Mouse (Mus musculus) hindbrain, postnatal 0 days (tissue): ENCODE data around the gene Gm40193. TPM values are rescaled to one million over a fixed set of nuclear protein-coding genes. Genes with fewer than 3 reads are reported as not detected.

Source experiments
- ATAC-seq: fragments of 200-750 bp; cut with Nextera tagmentation; 2 replicates; pipeline ENCODE4 v1.8.0; 2017; ENCODE audit warnings: mild to moderate bottlenecking, moderate TSS enrichment, moderate library complexity
- DNase-seq: peaks from one replicate; pipeline ENCODE4 v3.0.0-alpha.2; 2015; ENCODE audit warnings: low spot score
- H3K27ac ChIP-seq: fragments of 300-500 bp; sonication (generic); 2 replicates; pipeline ENCODE4 v1.5.1; 2014; ENCODE audit warnings: mild to moderate bottlenecking
- H3K27me3 ChIP-seq: fragments of 300-500 bp; sonication (generic); 2 replicates; pipeline ENCODE4 v1.6.1; 2014; ENCODE audit warnings: low read length, mixed read lengths; ENCODE audit not compliant: insufficient read depth
- H3K36me3 ChIP-seq: fragments of 300-500 bp; sonication (generic); 2 replicates; pipeline ENCODE4 v1.6.1; 2014; ENCODE audit warnings: low read length, mixed read lengths; ENCODE audit not compliant: insufficient read depth
- H3K4me1 ChIP-seq: fragments of 300-500 bp; sonication (generic); 2 replicates; pipeline ENCODE4 v1.6.1; 2014; ENCODE audit warnings: antibody characterized with exemption, low read length, mixed read lengths; ENCODE audit not compliant: insufficient read depth
- H3K4me2 ChIP-seq: fragments of 300-500 bp; sonication (generic); 2 replicates; pipeline ENCODE4 v1.6.1; 2014; ENCODE audit warnings: low read depth, mild to moderate bottlenecking, low read length, moderate library complexity, mixed read lengths
- H3K4me3 ChIP-seq: fragments of 300-500 bp; sonication (generic); 2 replicates; pipeline ENCODE4 v1.5.1; 2014; ENCODE audit warnings: low read length
- H3K9ac ChIP-seq: fragments of 300-500 bp; sonication (generic); replicated peaks from 2 replicates; pipeline ENCODE4 v1.6.1; 2014; ENCODE audit warnings: mild to moderate bottlenecking, low read length, moderate library complexity, mixed read lengths
- H3K9me3 ChIP-seq: fragments of 300-500 bp; sonication (generic); 2 replicates; pipeline ENCODE4 v1.6.1; 2016; ENCODE audit warnings: low read length, mixed read lengths
- CTCF ChIP-seq: IDR thresholded peaks from 2 replicates; pipeline ENCODE4 v1.5.1; 2016; ENCODE audit warnings: antibody characterized with exemption, control low read depth, low read depth
- WGBS: fragments of 180-500 bp; shearing (Covaris S2); extraction: QIAGEN DNeasy Blood & Tissue Kit; methylation state at CpG from one replicate; pipeline ENCODE4 v1.1.7; 2014; 5-methylcytosine and 5-hydroxymethylcytosine counted together
- polyA plus RNA-seq: library from polyadenylated mRNA; unstranded; fragments of >200 nt; fragmentation: Nextera tagmentation; extraction: Ambion mirVana; gene quantifications from 2 replicates; pipeline ENCODE4 v1.2.1, GENCODE M21; 2015
- total RNA-seq: library from RNA; depleted of rRNA; stranded (reverse); fragments of >200 nt; gene quantifications from 2 replicates; pipeline ENCODE4 v1.2.3, GENCODE M21; 2014

Gm40193 gene
- total and polyA plus RNA-seq, 2 experiments from 2014 or later = not detected

GRCm38 (mm10) chr11:70511825-70512224, 20.9 kb downstream of the Gm40193 start:
- Histone ChIP-seq H3K27me3 (no peaks in the 10 kb centered on the region), H3K27ac (no peak overlapping the region), H3K36me3 (no peaks in the 10 kb centered on the region), H3K9me3 (no peaks in the 10 kb centered on the region), H3K9ac (no peak overlapping the region), H3K4me2 (no peak overlapping the region), H3K4me1 (0 out of 2 replicates have a peak, but pooled peaks cover 6% of the 10 kb centered on the region), H3K4me3 (no peak overlapping the region)
- WGBS = 88% methylated on average over 7 of the region's 7 CpGs
- ATAC-seq (no peak), DNase-seq (no peak)
- TF ChIP-seq CTCF = no peak

DNA sequence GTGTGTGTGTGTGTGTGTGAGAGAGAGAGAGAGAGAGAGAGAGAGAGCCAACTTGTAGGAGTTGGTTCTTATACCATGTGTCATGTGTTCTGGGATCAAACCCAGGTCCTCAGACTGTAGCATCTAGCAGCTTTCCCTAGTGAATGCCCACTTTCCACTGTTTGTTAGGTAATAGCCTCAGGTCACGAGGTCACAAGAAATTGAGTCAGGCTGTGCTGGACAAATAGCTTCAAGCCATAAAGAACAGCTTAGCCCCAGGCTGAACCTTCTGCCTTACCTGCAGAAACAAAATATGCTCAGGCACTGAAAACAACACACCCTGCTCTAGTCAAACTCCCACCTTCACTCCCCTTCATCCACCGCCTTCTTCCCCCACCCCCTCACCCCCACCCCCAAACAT, 21.5 kb downstream of the Gm40193 start:
- WGBS = 73% methylated on average over 2 of the region's 2 CpGs
- Histone ChIP-seq H3K27ac (no peak overlapping the region), H3K9me3 (no peaks in the 10 kb centered on the region), H3K4me1 (0 out of 2 replicates have a peak, but pooled peaks cover 6% of the 10 kb centered on the region), H3K9ac (no peak overlapping the region), H3K4me3 (no peak overlapping the region), H3K36me3 (no peaks in the 10 kb centered on the region), H3K27me3 (no peaks in the 10 kb centered on the region), H3K4me2 (no peak overlapping the region)
- TF ChIP-seq CTCF = no peak
- ATAC-seq = no peak
- DNase-seq = no peak

GRCm38 (mm10) chr11:70509753-70510564, 22.8 kb downstream of the Gm40193 start:
- 0 out of 2 replicates have a peak overlapping the region, but pooled peaks have one; percentile 9 for H3K9ac ChIP-seq

DNA sequence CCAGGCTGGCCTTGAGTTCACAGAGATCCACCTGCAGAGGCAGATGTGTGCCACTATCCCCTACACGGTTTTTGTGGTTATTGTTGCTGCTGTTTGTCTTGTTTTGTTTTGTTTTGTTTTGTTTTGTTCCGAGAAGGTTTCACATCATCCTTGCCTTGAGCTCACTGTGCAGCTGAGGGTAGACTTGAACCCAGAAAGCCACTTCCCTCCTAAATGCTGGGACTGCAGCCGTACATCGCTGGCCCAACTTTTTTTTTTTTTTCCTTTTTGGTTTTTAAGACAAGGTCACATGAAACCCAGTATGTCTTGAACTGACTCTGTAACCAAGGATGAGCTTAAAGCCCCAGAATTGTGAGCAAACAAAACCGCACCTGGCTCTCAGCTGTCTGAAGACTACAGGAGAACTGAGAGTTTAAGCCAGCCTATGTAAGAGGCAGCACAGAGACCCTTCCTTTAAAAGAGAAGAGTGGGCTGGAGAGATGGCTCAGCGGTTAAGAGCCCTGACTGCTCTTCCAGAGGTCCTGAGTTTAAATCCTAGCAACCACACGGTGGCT, 25.7 kb downstream of the Gm40193 start:
- ATAC-seq = no peak

More at GRCm38 (mm10) chr11:70509753-70510564, 22.8 kb downstream of the Gm40193 start:
- H3K27me3 ChIP-seq = no peaks in the 10 kb centered on the region
- WGBS = 5% methylated on average over 18 of the region's 19 CpGs
- ATAC-seq (peak; percentile 88), DNase-seq (peak; percentile 79)
- no peaks in the 10 kb centered on the region for H3K36me3 ChIP-seq
- no peaks in the 10 kb centered on the region for H3K9me3 ChIP-seq
- no peak overlapping the region; the same call in 1 of the 2 replicates for H3K27ac ChIP-seq
- H3K4me2 ChIP-seq = peak overlapping the region; percentile 46
- peak; percentile 73 for TF ChIP-seq CTCF
- H3K4me1 ChIP-seq = 0 out of 2 replicates have a peak, but pooled peaks cover 6% of the 10 kb centered on the region
- peak overlapping the region; percentile 13 for H3K4me3 ChIP-seq

DNA sequence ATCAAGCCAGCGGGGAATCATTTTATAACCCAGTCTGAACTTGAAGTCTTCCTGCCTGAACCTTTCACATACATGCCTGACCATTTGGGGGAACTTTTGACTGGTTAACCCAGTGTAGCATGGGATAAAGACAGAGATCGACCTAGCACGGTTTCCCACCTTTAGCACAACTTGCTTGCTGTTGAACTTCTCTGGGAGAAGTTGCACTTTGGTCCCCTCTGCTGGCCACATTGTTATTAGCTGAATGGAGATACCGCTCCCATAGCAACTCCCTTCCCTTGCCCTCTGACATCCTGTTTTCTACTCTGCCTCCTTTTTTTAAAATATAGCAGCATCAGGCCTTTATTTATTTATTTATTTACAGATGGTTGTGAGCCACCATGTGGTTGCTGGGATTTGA, 26.4 kb downstream of the Gm40193 start:
- ATAC-seq = no peak
- DNase-seq = peak; percentile 70
- Histone ChIP-seq H3K4me1 (0 out of 2 replicates have a peak, but pooled peaks cover 6% of the 10 kb centered on the region), H3K9me3 (no peaks in the 10 kb centered on the region), H3K4me2 (no peak overlapping the region), H3K9ac (no peak overlapping the region), H3K27ac (no peak overlapping the region), H3K36me3 (no peaks in the 10 kb centered on the region), H3K4me3 (no peak overlapping the region), H3K27me3 (no peaks in the 10 kb centered on the region)
- TF ChIP-seq CTCF = peak; percentile 76
- 29% methylated on average over 4 of the region's 4 CpGs for WGBS

More for the DNA sequence above, 25.7 kb downstream of the Gm40193 start:
- DNase-seq = no peak
- Histone ChIP-seq H3K4me2 (no peak overlapping the region), H3K9ac (no peak overlapping the region), H3K4me3 (no peak overlapping the region), H3K27ac (no peak overlapping the region), H3K27me3 (no peaks in the 10 kb centered on the region), H3K36me3 (no peaks in the 10 kb centered on the region), H3K4me1 (0 out of 2 replicates have a peak, but pooled peaks cover 6% of the 10 kb centered on the region), H3K9me3 (no peaks in the 10 kb centered on the region)
- WGBS = 69% methylated on average over 7 of the region's 7 CpGs
- TF ChIP-seq CTCF = no peak

DNA sequence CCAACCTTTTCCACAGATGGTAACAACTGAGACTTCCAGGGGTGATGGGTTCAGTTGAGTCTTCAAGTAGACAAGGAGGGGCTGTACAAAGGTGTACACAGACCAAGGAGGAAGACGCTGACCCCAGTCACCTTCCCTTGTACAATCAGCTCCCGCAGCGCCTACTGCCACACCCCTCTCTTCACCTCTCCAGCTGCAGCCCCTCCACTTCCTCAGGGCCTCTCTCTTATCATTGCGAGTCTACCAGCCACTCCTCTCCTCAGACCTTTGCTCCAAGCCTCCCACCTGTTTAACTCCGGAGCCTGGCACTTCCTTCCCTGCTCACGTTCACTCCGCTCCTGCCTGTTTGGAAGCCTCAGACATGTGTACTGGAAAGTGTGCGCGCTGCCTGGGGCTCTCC, 27.8 kb downstream of the Gm40193 start, which contains the start of gene Tm4sf5:
Gene Tm4sf5 (plus strand): TSS at position 275 of the 400 bp plus-strand sequence.
- no peak within 1 kb of the TSS for H3K4me2 ChIP-seq
- WGBS = 80% methylated on average over 9 of the region's 9 CpGs
- no peaks in the 10 kb centered on the region for H3K36me3 ChIP-seq
- H3K4me3 ChIP-seq = no peak within 1 kb of the TSS
- no peaks in the 10 kb centered on the region for H3K9me3 ChIP-seq
- TF ChIP-seq CTCF = no peak
- no peak within 1 kb of the TSS for H3K27ac ChIP-seq
- H3K4me1 ChIP-seq = 0 out of 2 replicates have a peak, but pooled peaks cover 5% of the 10 kb centered on the region
- H3K27me3 ChIP-seq = no peaks in the 10 kb centered on the region
- DNase-seq (no peak), ATAC-seq (no peak)
- H3K9ac ChIP-seq = no peak within 1 kb of the TSS
